Mouse (Mus musculus): ENCODE results near the gene Olfr985.

Olfr985 gene

GRCm38 (mm10) chr9:40130084-40130483 is at the start of gene Olfr985:
Gene Olfr985 (minus strand): TSS chr9:40130184.
- no peak for DNase-seq

GRCm38 (mm10) chr9:40177017-40177416 is 47.0 kb upstream of the Olfr985 start:
- DNase-seq, result no peak

GRCm38 (mm10) chr9:40166446-40166845 is 36.5 kb upstream of the Olfr985 start:
- DNase-seq, result no peak

- no peak for DNase-seq
Measured at GRCm38 (mm10) chr9:40155118-40155644, 25.2 kb upstream of the Olfr985 start.

- DNase-seq, result no peak
Measured at GRCm38 (mm10) chr9:40141544-40141943, 11.6 kb upstream of the Olfr985 start.

GRCm38 (mm10) chr9:40139484-40139883 is 9.5 kb upstream of the Olfr985 start:
- DNase-seq, result no peak

GRCm38 (mm10) chr9:40136987-40137688 is 7.2 kb upstream of the Olfr985 start:
- DNase-seq, result no peak

GRCm38 (mm10) chr9:40130556-40130955 is 572 bp upstream of the Olfr985 start:
- no peak for DNase-seq

- no peak for DNase-seq
Measured at GRCm38 (mm10) chr9:40117287-40117659, 12.7 kb downstream of the Olfr985 start.

- no peak for DNase-seq
Measured at GRCm38 (mm10) chr9:40116645-40117286, 13.2 kb downstream of the Olfr985 start.

- DNase-seq, result no peak
Measured at GRCm38 (mm10) chr9:40114106-40114505, 15.9 kb downstream of the Olfr985 start, which contains the start of gene Olfr984. Gene Olfr984 (minus strand): TSS chr9:40114206.

GRCm38 (mm10) chr9:40094769-40095168 is 35.2 kb downstream of the Olfr985 start:
- no peak for DNase-seq

GRCm38 (mm10) chr9:40093495-40093894 is 36.5 kb downstream of the Olfr985 start, which contains the start of gene Olfr983:
Gene Olfr983 (minus strand): TSS chr9:40093595.
- no peak for DNase-seq
